Mouse (Mus musculus): ENCODE measurements at regions not wholly inside any gene's neighbourhood (a gene's known extent, or its start where the extent isn't known, plus 50 kb on each side); places are given as distances from the start of the nearest gene placed in this dataset.

- Histone ChIP-seq H3K9ac (replicated peaks; ENCODE audit: low read depth, low read length) (no peak overlapping the region), H3K4me3 (ENCODE audit: low read depth, low read length) (no peak overlapping the region), H3K9me3 (ENCODE audit: control insufficient read depth, low read depth, low read length) (no peaks in the 10 kb centered on the region), H3K4me1 (ENCODE audit: control insufficient read depth, insufficient read depth, low read length) (no peaks in the 10 kb centered on the region), H3K36me3 (ENCODE audit: control insufficient read depth, insufficient read depth, low read length) (no peaks in the 10 kb centered on the region), H3K27me3 (ENCODE audit: control insufficient read depth, insufficient read depth, low read length) (no peaks in the 10 kb centered on the region), H3K4me2 (replicated peaks; ENCODE audit: low read depth, low read length) (no peak overlapping the region), H3K27ac (ENCODE audit: low read length) (no peak overlapping the region)
- ATAC-seq (ENCODE audit: insufficient number of reproducible peaks, insufficient read depth, low FRiP score, low read depth), result no peak
- 57% methylated on average over 6 of the region's 6 CpGs for WGBS
Measured at GRCm38 (mm10) chr5:75863358-75863757, 114.9 kb downstream of the Kdr start.

DNA sequence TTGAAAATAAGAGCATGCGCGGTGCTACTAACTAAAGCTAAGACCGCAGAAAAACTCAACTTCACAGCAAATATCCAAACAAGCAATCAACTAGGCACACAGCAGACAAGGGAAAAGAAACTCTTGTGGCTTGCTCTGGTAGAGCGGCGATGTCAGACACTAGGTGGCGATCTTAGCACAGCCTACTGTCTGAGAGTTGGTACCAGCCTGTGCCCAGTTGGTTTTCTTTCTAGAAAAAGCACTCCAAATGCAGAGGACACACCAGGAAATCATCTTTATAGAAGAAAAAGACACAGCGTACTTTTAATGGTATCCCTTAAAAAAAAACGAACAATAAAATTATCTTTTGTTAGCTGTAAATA is 115.6 kb downstream of the Kdr start:
- Histone ChIP-seq H3K4me3 (ENCODE audit: low read depth, low read length) (no peak overlapping the region), H3K9me3 (ENCODE audit: control insufficient read depth, low read depth, low read length) (no peaks in the 10 kb centered on the region), H3K27me3 (ENCODE audit: control insufficient read depth, insufficient read depth, low read length) (no peaks in the 10 kb centered on the region), H3K27ac (ENCODE audit: low read length) (no peak overlapping the region), H3K4me1 (ENCODE audit: control insufficient read depth, insufficient read depth, low read length) (no peaks in the 10 kb centered on the region), H3K4me2 (replicated peaks; ENCODE audit: low read depth, low read length) (no peak overlapping the region), H3K36me3 (ENCODE audit: control insufficient read depth, insufficient read depth, low read length) (no peaks in the 10 kb centered on the region), H3K9ac (replicated peaks; ENCODE audit: low read depth, low read length) (no peak overlapping the region)
- 14% methylated on average over 8 of the region's 8 CpGs for WGBS
- ATAC-seq (ENCODE audit: insufficient number of reproducible peaks, insufficient read depth, low FRiP score, low read depth), result 0 out of 2 replicates have a peak, but pooled peaks have one; percentile 23

DNA sequence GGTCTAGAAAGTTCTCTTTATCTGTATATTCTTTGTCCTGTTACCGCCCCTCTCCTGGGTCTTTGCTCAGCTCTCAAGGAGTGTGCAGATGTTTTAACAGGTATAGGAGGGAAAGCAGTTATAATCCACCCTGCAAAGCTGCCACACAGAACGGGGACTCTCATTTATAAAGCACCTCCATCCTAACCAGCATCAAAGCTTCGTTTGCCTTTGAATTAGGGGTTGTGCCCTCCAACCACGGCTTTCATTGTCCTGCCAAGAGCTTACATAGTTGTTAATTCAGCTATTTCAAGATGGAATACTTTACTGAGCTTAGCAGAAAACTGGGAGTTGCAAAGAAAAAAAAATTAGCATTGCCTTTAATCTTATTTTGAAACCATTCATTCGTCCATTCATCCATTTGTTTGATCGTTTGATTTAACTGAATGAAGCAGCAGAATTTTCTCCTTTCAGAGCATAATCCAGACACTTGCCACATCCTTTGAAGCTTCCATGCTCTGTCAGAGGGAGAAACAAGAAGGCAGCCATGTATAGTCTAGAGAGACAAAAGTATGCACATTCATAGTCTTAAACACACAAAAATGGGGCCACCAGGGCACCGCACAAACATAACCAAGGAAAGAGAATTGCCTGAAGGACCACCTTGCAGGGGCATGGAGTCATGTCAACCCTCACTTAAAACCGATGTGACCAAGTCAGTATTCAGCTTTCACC is 116.2 kb downstream of the Kdr start:
- 45% methylated on average over 8 of the region's 8 CpGs for WGBS
- no peaks in the 10 kb centered on the region for H3K4me1 ChIP-seq (ENCODE audit: control insufficient read depth, insufficient read depth, low read length)
- 0 out of 2 replicates have a peak, but pooled peaks have one; percentile 18 for ATAC-seq (ENCODE audit: insufficient number of reproducible peaks, insufficient read depth, low FRiP score, low read depth)
- H3K9me3 ChIP-seq (ENCODE audit: control insufficient read depth, low read depth, low read length), result no peaks in the 10 kb centered on the region
- H3K9ac ChIP-seq (replicated peaks; ENCODE audit: low read depth, low read length), result no peak overlapping the region
- H3K27me3 ChIP-seq (ENCODE audit: control insufficient read depth, insufficient read depth, low read length), result no peaks in the 10 kb centered on the region
- H3K27ac ChIP-seq (ENCODE audit: low read length), result no peak overlapping the region
- no peak overlapping the region for H3K4me3 ChIP-seq (ENCODE audit: low read depth, low read length)
- no peak overlapping the region for H3K4me2 ChIP-seq (replicated peaks; ENCODE audit: low read depth, low read length)
- H3K36me3 ChIP-seq (ENCODE audit: control insufficient read depth, insufficient read depth, low read length), result no peaks in the 10 kb centered on the region

GRCm38 (mm10) chr5:75859316-75859836 is 118.9 kb downstream of the Kdr start:
- H3K4me3 ChIP-seq (ENCODE audit: low read depth, low read length), result no peak overlapping the region
- no peaks in the 10 kb centered on the region for H3K27me3 ChIP-seq (ENCODE audit: control insufficient read depth, insufficient read depth, low read length)
- H3K27ac ChIP-seq (ENCODE audit: low read length), result no peak overlapping the region
- H3K9me3 ChIP-seq (ENCODE audit: control insufficient read depth, low read depth, low read length), result no peaks in the 10 kb centered on the region
- 87% methylated on average over 8 of the region's 8 CpGs for WGBS
- no peaks in the 10 kb centered on the region for H3K36me3 ChIP-seq (ENCODE audit: control insufficient read depth, insufficient read depth, low read length)
- H3K4me2 ChIP-seq (replicated peaks; ENCODE audit: low read depth, low read length), result no peak overlapping the region
- ATAC-seq (ENCODE audit: insufficient number of reproducible peaks, insufficient read depth, low FRiP score, low read depth), result no peak
- H3K9ac ChIP-seq (replicated peaks; ENCODE audit: low read depth, low read length), result no peak overlapping the region
- H3K4me1 ChIP-seq (ENCODE audit: control insufficient read depth, insufficient read depth, low read length), result no peaks in the 10 kb centered on the region

- Histone ChIP-seq H3K27me3 (ENCODE audit: control insufficient read depth, insufficient read depth, low read length) (no peaks in the 10 kb centered on the region), H3K9ac (replicated peaks; ENCODE audit: low read depth, low read length) (no peak overlapping the region), H3K4me3 (ENCODE audit: low read depth, low read length) (no peak overlapping the region), H3K9me3 (ENCODE audit: control insufficient read depth, low read depth, low read length) (no peaks in the 10 kb centered on the region), H3K4me1 (ENCODE audit: control insufficient read depth, insufficient read depth, low read length) (no peaks in the 10 kb centered on the region), H3K4me2 (replicated peaks; ENCODE audit: low read depth, low read length) (no peak overlapping the region), H3K27ac (ENCODE audit: low read length) (no peak overlapping the region), H3K36me3 (ENCODE audit: control insufficient read depth, insufficient read depth, low read length) (no peaks in the 10 kb centered on the region)
- no peak for ATAC-seq (ENCODE audit: insufficient number of reproducible peaks, insufficient read depth, low FRiP score, low read depth)
- 69% methylated on average over 4 of the region's 4 CpGs for WGBS
Measured at GRCm38 (mm10) chr5:75850855-75851254, 127.4 kb downstream of the Kdr start.

- Histone ChIP-seq H3K4me2 (replicated peaks; ENCODE audit: low read depth, low read length) (no peak overlapping the region), H3K9me3 (ENCODE audit: control insufficient read depth, low read depth, low read length) (no peaks in the 10 kb centered on the region), H3K27ac (ENCODE audit: low read length) (no peak overlapping the region), H3K36me3 (ENCODE audit: control insufficient read depth, insufficient read depth, low read length) (no peaks in the 10 kb centered on the region), H3K4me3 (ENCODE audit: low read depth, low read length) (no peak overlapping the region), H3K9ac (replicated peaks; ENCODE audit: low read depth, low read length) (no peak overlapping the region), H3K27me3 (ENCODE audit: control insufficient read depth, insufficient read depth, low read length) (no peaks in the 10 kb centered on the region), H3K4me1 (ENCODE audit: control insufficient read depth, insufficient read depth, low read length) (no peaks in the 10 kb centered on the region)
- 88% methylated on average over 6 of the region's 6 CpGs for WGBS
- ATAC-seq (ENCODE audit: insufficient number of reproducible peaks, insufficient read depth, low FRiP score, low read depth), result no peak
Measured at GRCm38 (mm10) chr5:75847966-75848365, 130.3 kb downstream of the Kdr start.

DNA sequence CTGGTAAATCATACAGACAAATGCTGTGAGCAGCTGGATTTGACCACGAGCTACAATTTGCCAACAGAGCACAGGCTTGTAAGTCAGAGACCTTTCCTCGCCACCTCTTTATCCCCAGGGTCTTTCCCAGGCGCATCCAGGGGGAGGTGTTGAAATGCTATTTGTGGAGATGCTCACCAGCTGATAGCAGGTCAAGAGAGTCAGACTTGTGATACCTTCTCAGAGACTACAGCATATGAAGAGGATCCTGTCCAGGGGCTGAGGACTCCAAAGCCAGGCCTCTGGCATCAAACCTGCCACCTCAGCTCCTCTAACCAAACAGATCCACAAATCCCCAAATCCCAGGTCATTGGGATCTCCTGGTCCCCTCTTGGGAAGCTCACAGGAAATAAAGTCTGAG is 130.9 kb downstream of the Kdr start:
- H3K27me3 ChIP-seq (ENCODE audit: control insufficient read depth, insufficient read depth, low read length), result no peaks in the 10 kb centered on the region
- H3K9ac ChIP-seq (replicated peaks; ENCODE audit: low read depth, low read length), result no peak overlapping the region
- H3K4me3 ChIP-seq (ENCODE audit: low read depth, low read length), result no peak overlapping the region
- H3K9me3 ChIP-seq (ENCODE audit: control insufficient read depth, low read depth, low read length), result no peaks in the 10 kb centered on the region
- WGBS, result 86% methylated on average over 3 of the region's 3 CpGs
- no peak overlapping the region for H3K4me2 ChIP-seq (replicated peaks; ENCODE audit: low read depth, low read length)
- H3K27ac ChIP-seq (ENCODE audit: low read length), result no peak overlapping the region
- ATAC-seq (ENCODE audit: insufficient number of reproducible peaks, insufficient read depth, low FRiP score, low read depth), result no peak
- H3K36me3 ChIP-seq (ENCODE audit: control insufficient read depth, insufficient read depth, low read length), result no peaks in the 10 kb centered on the region
- no peaks in the 10 kb centered on the region for H3K4me1 ChIP-seq (ENCODE audit: control insufficient read depth, insufficient read depth, low read length)

DNA sequence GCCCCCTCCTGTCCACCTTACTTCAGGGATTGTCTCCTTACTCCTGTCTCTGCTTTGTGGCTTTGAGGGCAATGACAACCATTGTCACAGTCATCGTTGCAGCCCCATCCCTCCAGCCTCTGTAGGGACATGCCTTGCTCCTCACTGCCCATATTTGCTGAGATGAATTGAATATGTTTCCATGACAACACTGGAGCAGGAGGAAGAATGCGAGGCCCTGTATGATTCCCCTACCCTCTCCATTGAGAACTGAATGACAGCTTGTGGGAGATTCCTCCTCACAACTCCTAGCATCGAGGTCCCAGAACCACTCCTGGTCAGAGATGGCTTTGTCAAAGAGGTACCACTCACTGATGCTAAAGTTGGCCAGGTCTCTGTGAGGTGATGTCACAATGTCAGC is 132.2 kb downstream of the Kdr start:
- H3K4me1 ChIP-seq (ENCODE audit: control insufficient read depth, insufficient read depth, low read length), result no peaks in the 10 kb centered on the region
- no peak overlapping the region for H3K27ac ChIP-seq (ENCODE audit: low read length)
- no peak overlapping the region for H3K4me2 ChIP-seq (replicated peaks; ENCODE audit: low read depth, low read length)
- ATAC-seq (ENCODE audit: insufficient number of reproducible peaks, insufficient read depth, low FRiP score, low read depth), result no peak
- H3K4me3 ChIP-seq (ENCODE audit: low read depth, low read length), result no peak overlapping the region
- 70% methylated on average over 3 of the region's 3 CpGs for WGBS
- no peaks in the 10 kb centered on the region for H3K9me3 ChIP-seq (ENCODE audit: control insufficient read depth, low read depth, low read length)
- no peaks in the 10 kb centered on the region for H3K27me3 ChIP-seq (ENCODE audit: control insufficient read depth, insufficient read depth, low read length)
- H3K36me3 ChIP-seq (ENCODE audit: control insufficient read depth, insufficient read depth, low read length), result no peaks in the 10 kb centered on the region
- no peak overlapping the region for H3K9ac ChIP-seq (replicated peaks; ENCODE audit: low read depth, low read length)

GRCm38 (mm10) chr5:75843807-75844206 is 134.5 kb downstream of the Kdr start:
- H3K4me3 ChIP-seq (ENCODE audit: low read depth, low read length), result no peak overlapping the region
- H3K9me3 ChIP-seq (ENCODE audit: control insufficient read depth, low read depth, low read length), result no peaks in the 10 kb centered on the region
- H3K4me1 ChIP-seq (ENCODE audit: control insufficient read depth, insufficient read depth, low read length), result no peaks in the 10 kb centered on the region
- H3K9ac ChIP-seq (replicated peaks; ENCODE audit: low read depth, low read length), result no peak overlapping the region
- ATAC-seq (ENCODE audit: insufficient number of reproducible peaks, insufficient read depth, low FRiP score, low read depth), result no peak
- no peak overlapping the region for H3K4me2 ChIP-seq (replicated peaks; ENCODE audit: low read depth, low read length)
- 80% methylated on average over 3 of the region's 3 CpGs for WGBS
- no peaks in the 10 kb centered on the region for H3K27me3 ChIP-seq (ENCODE audit: control insufficient read depth, insufficient read depth, low read length)
- H3K36me3 ChIP-seq (ENCODE audit: control insufficient read depth, insufficient read depth, low read length), result no peaks in the 10 kb centered on the region
- no peak overlapping the region for H3K27ac ChIP-seq (ENCODE audit: low read length)

Measured in stomach, embryonic 14.5 days (tissue).